Mouse (Mus musculus) liver, embryonic 14.5 days (tissue): ENCODE results near the gene Timp2.

Experiments used
- CTCF ChIP-seq: IDR thresholded peaks from 2 replicates; pipeline ENCODE4 v1.5.1; 2016; ENCODE audit warnings: antibody characterized with exemption, low read depth, control low read depth
- EP300 ChIP-seq: IDR thresholded peaks from 2 replicates; pipeline ENCODE4 v1.6.1; 2016; ENCODE audit warnings: antibody characterized with exemption, low read depth

DNA sequence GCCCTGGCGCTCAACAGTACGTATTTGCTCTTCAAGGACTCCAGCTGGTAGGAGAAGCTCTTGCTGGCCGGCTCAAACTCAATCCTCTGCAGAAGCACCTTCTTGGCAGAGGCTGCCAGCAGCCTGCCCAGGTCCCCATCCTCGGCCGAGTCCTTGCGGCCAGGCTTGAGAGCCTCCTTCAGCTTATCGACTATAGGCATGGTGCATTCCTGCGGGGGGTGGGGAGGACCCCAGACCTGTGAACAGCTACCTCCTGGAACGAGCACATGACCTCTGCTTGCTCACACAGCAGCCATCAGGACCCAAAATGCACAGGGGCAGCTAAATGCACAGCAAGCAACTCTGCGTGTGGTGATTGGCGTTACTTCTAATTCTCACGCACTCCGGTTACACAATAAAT, 69.7 kb downstream of the Timp2 start:
- TF ChIP-seq CTCF (no peak), EP300 (no peak)
